Mouse (Mus musculus) G1E (cell line): ENCODE results near the gene Spp1.

Experiments
- CTCF ChIP-seq: IDR thresholded peaks from 2 replicates; pipeline ENCODE4 v1.5.1; 2012; ENCODE audit warnings: low read depth, low read length, inconsistent platforms, mixed read lengths
- POLR2AphosphoS5 ChIP-seq: IDR thresholded peaks from 2 replicates; pipeline ENCODE4 v1.6.1; 2012; ENCODE audit warnings: low read depth, low read length, inconsistent platforms; ENCODE audit not compliant: insufficient replicate concordance

DNA sequence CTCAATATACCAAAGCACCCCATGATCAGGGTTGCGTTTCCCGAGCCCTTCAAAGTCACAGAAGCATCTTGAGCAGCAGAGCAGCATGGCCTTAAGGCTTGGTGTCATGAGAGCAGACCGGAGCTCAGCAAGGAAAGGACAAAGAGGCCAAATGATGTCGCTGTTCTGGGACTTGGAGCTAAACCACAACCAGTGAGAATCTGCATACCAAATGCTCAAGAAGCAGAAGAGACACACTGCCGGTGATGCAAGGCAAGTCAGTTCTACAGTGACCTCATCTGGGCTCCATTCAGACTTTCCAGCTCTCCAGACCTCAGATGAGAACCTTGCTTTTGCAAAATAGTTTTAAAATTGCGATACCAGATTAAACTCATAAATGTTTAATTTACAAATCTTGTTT is 38.6 kb upstream of the Spp1 start:
- TF ChIP-seq CTCF (no peak), POLR2AphosphoS5 (no peak)
